Mouse (Mus musculus) cerebellum, adult 11 months (tissue): ENCODE measurements at regions not wholly inside any gene's neighbourhood (a gene's known extent, or its start where the extent isn't known, plus 50 kb on each side); places are given as distances from the start of the nearest gene placed in this dataset.

Source experiments
- DNase-seq: peaks from one replicate; pipeline ENCODE4 v3.0.0; 2022

DNA sequence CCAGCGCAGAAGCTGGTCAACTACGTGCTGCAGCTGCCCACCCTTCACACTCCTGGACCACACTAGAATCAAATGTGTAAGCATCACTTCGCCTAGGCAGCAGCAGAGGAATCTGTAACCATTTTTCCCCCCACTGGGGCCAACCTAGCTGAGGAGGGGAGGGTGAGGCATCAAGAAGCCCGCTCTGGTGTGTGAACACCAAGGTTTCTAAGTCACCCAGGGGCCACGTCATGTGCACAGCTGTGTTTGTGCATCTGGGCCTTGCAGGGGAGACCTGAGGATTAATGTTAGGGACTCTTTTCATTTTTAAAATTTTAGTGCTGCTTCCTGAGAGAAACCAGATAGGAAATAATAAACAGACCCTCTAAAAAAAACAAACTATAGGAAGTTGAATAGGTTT, 321.8 kb downstream of the Rnd3 start:
- no peak for DNase-seq

DNA sequence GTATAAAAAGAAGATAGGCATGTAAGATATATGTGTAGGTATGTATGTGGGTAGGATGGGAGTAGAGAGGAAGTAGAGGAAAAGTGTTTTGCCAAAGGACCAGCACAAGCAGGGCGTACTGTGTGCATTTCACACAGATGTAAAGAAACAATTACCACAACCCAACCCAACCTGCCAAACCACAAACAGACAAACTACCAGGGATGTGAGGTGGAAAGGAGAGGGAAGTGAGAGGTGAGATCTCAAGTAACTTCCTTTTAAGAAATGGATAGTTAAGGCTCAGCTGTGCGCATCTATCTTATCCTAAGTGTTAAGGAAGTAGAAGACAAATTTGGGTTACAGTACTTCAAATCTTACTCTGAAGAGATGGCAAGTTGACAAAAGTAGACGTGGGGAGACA, 322.4 kb downstream of the Rnd3 start:
- no peak for DNase-seq

DNA sequence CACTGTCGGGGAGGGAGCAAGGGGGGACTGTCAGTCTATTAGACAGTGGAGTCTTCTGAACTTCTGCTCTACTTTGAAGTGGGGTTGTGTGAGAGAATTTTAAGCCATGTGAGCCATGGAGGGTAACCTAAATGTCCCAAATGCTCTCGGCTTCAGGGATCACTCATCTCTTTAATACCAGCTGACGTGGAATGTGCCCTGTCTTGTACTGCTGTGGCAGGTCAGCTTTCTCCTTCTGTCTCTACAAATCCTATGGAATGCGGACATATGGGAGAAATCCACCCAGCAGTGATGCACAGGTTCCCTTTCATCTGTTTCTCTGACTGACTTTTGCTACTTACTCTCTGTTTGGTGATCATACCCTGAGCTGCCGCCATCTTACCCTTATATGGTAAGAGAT, 323.3 kb downstream of the Rnd3 start:
- DNase-seq: no peak

DNA sequence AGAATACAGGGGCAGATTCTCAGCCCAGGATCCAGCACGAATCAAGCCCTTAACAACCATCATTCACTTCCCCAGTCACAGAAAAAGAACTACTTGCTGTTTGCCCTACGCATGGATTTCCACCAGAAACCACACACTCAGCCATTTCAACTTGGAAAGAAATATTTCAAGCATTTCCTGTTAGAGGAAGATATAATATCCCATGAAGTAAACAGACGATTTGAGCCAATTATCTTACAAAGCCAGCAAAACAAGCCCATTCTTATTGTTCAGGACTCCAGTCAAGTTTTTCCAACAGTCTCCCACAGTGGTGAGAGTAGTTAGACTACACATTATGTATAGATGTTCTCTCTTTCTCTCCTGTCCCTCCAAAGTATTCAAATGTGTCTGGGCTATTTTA, 324.1 kb downstream of the Rnd3 start:
- DNase-seq: no peak

DNA sequence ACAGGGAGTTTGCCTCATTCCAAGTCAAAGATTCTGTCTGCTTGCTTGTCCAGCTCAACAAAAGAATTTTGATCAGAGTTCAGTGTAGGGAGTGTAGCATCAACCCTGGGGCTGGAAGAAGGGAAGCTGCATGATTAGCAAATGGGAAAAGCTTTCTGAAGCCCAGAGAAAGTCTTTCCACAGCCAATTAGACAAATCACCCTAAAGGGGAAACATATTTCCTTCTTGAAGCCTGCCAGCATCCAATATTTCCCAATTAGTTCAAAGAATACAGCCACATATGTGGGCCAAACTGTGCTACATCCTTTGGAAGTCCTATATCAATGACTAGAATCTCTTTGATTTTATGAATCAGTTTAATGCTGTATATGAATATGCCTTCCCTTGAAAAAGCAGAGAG, 326.2 kb downstream of the Rnd3 start:
- no peak for DNase-seq

DNA sequence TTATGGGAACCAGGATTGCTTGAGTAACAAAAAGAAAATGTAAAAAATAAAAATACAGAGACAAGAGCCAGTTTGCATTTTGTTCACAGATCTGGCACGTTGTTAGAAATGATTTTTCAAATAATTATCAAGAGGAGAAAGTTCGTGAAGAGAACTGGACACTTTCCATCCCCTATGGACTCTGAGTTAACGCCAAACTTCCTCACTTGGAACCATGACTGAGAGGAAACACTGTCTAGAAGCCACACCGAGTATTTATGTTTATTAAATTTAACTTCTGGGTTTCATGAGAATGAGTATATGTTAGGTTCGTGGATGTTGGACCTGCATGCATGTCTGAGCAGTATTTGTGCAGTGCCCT, 329.6 kb downstream of the Rnd3 start:
- no peak for DNase-seq

DNA sequence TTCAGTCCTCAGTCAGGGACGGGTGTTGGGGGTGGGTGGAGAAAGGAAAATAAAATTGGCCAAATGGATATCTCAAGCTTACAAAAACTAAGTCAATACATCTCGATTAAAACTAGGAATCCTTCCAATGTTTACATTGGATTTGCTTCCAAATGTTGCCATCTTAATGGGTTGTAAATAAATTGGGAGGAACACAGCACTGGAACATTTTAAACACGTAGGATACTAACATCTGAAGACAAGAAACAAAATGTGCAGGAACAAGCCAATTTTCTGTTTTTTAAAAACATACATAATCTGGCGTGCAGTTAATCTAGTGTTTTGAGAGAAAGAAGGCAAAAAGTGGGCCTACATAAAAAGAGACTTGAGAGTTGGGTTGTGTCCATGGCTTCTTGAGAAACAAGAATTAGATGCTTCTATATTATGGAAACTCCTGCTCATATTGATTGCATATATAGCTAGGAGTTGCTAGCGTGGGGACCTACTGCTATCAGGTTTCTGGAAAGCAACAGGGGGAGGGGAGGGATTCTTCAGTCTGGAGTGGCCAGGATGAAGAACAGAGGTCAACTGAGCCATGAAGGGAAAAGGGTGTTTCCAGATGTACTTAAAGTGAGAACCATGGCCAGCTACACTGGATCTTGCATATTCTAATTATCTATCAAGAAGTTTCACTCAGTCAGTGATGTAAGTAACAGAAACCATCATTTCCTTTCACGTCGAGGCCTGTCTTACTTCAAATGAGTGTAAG, 330.2 kb downstream of the Rnd3 start:
- DNase-seq: no peak

DNA sequence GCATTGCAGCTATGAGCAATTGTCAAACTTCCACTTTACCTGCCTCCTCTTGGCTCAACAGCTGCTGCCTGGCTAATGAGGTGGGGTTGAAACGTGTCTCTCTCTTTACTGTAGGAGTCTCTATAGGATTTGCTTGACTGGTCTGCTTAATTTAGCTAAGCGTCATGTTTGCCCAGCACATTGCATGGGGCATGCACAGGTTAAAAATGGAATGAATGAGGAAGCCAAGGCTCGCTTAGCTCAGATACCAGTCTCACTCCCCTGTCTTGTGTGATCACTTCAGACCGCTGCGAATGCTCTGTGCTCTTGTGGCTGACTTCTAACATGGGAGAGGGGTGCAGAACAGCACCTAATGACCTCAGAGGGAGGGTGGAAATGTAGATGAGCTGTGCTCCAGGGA, 332.5 kb downstream of the Rnd3 start:
- DNase-seq: no peak

DNA sequence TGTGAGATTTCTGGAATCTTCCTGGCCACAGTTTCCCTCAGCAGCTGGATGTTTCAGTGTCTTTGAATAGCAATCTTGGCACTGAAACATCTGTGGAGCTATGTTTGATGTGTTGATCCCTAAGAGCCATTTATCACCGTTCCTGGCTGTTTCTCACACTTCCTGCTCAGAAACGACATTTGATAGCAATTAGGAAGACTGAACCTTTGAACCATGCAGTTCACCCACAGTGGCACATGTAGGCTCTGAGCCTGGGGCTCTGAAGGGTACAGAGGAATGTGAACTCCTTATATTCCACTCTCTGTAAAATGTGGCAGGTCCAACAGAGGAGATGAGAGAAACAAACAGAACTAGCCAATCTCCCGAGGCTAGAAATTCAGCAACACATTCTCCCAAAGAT, 333.4 kb downstream of the Rnd3 start:
- DNase-seq: no peak

DNA sequence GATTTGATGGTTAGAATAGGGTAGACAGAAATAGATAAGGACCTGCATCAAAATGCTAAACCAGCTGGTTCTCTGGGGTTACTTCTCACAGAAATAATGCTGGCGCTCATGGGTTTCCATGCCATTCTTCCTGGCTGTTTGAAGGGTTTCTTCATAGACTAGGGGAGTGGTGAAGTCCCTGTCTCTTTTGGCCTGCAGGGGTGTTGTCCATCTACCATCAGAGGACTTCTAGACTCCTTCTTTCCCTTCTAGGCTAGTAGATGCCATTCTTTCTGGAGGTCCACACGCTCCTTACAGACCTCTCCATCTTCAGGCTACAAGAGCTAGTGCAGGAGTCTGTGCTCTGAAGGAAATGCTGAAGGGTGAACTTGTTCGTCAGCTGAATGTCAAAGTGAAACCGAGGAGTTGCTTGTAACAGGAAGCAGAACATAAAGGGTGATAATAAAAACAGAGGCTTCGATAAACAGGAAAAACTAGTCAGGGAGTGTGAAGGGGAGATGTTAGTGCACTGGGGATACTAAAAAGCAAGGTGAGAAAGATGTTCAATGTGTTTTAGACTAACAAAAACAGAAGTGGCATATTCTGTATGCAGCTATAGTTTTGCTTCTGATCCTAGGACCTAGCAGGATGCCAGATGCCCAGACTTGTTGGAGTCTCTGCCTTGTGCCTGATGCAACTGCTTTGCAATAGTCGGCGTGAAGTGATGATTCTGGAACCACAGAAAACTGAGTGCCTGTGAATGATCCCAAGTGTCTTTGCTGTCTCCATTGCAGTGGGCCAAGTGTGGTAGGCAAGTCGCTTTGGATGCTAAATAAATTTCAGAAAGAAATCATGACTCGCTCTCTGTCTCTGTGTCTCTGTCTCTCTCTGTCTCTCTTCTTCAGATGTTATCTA, 335.1 kb downstream of the Rnd3 start:
- no peak for DNase-seq

DNA sequence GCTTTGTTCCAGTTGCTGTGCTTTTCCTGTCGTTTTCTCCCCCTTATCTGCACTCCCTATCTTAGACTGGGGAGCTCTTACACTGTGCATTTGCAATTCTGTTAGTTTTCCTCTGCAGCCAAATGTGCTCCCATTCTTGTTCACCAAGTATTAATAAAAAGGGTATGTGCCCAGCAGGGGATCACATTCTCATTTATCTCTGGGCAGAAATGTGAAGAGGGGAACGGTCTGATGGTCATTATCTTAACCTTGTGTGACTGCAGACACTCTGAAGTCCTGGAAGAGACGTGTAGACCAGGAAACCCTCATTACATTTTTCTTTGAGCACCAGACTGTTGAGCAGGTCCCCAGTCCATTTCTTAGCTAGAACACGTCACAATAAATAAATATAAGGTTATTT, 336.6 kb downstream of the Rnd3 start:
- DNase-seq: no peak

DNA sequence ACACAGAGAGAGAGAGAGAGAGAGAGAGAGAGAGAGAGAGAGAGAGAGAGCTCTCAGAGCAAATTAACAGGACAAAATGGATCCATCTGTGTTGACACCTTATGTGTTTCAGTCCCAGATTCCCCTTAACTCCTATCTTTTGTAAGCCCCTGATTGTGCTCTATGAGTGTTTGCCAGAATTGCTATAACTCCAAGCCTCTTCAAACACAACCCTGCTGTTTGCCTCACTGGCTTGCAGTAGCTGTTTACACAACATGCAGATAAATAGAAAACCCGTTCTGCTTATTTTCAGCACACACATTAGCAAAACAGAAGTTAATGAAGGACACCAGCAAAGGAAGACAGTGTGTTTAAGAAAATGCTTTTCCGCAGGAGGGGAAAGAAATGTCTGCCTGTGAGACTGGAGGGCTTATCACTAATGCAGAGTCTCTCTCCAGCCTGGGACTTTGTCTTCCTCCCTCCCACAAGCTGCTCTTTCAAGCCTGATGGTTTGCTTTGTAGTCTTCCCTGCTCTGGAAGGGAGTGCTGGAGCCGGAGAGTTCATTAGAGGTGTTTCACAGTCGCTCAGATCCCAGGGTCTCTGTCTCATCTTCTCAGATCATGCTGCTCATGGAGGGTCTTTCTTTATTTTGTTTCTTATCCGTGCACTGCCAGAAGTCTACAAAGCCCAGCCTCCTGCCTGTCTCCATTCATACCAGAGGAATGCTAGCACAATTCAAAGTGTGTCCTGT, 338.4 kb downstream of the Rnd3 start:
- no peak for DNase-seq

DNA sequence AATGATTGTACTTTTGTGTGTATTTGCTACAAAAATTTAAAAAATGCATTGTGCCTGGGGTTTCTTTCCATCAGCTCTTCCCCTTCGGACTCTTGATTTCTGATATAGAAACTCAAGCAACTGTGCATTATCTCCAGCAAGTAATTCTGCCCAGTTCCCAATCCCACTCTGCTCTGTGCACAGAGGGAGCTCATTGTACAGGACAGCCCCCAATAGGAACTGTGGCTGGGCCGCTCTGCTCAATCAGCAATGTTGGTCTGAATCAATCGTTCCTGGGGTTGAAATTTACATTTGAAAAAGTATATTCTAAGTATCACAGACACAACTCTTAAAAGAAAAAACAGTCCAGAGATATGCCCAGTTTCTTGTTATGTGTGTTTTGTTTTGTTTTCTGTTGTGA, 339.1 kb downstream of the Rnd3 start:
- DNase-seq: no peak

DNA sequence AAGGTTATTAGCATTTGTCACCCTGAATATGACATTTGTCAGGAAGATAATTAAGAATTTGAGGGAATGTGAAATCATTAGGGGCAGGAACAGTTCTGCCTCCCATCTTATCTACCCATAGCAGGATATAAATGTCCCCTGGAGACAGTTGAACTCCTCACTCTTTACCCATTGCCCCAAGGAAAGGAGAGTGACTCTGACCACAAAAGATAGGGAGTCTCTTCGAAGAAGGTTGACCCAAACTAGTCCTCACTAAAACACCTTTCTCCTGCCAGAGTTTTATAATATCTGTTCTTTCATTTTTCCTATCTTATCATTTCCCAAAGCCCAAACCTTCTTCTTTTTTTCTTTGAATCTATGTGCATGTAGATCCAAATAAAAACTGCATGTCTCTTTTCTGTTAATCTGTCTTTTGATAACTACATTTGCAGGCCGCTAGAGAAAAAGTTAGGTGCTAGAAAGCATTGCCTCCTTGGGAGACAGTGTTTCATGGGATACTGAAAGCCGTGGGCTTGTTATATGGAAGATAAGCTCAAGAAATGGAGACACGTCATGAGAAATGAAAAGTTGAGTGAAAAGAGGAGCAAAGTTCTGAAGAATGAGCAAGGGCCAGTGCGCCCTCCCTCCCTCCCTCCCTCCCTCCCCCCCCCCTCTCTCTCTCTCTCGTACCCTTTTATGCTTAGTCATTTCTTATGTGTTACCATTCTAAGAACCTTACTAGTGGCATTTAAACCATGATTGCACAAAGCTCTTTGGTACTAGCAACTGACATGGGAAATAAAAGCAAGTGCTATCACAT, 341.6 kb downstream of the Rnd3 start:
- no peak for DNase-seq

DNA sequence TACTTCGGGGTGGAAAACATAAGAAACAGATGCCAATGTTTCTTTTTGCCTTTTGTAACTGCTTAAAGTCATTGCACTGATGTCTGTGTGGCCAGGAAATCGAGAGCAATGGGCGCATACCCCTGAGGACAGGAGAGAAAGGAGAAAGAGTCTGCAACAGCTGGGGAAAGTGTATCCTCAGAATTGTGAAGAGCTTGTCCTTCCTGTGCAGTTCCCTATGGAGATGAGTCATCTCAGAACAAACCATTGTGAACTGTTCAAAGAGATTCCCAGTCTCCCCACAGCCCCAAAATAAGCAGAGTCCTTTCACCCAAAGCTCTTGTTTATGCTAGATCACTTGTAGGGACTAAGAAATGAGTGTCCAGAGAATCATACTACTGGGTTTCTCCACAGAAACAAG, 343.3 kb downstream of the Rnd3 start:
- no peak for DNase-seq

DNA sequence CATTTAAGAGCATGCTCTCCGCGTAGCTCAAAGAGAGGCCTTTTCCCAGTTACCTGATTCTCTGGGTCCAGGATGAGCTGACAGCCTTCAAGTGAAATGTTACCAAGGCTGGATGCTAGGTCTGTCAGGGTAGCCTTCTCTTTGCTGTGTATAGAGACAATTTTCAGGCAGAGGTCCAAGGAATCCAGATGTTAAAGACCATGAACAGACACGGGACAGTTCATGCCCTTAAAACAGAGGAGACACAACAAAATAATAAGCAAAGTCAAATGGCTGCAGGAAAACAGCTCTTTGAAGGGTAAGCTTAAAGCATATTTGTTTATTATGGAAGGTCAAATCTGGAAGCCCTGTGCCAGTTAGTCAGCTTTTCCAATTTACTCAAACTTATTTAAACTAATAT, 352.8 kb downstream of the Rnd3 start:
- DNase-seq: no peak

DNA sequence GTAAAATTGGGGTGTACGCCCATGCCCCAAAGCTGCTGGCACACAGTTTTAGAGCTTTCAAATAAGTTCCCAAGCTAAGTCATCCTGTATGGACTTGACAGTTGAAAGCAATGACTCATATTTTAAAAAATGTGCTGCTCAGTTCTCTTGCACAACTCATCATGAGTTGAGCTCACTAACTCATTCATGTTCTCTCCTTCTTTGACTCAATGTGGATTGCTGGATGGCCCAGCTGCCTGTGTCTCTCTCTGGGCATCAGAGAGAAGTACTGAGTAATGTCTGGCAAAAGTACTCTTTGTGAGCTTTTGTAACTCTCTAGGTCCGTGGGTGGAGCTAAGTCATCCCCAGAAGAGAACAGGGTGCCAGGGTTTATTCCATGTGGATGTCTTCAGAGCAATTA, 355.3 kb downstream of the Rnd3 start:
- no peak for DNase-seq

DNA sequence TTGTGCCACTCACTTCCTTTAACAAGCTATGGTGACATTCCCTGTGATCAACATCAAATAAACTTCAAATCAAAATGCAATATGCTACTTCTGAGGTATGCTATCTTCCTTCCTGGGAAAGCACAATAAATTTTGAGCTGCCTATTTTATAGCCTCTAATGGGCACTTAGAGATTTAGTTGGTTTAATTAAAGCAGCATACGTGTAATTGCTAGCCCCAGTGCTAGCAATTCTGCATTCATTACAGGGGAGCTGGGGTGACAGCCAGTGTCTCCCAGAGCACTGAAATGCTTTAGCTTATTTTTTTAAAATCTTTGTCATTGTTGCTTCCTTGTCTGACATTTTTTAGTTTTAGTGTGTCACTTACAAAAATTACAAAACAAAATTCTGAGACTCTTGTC, 355.8 kb downstream of the Rnd3 start:
- no peak for DNase-seq

DNA sequence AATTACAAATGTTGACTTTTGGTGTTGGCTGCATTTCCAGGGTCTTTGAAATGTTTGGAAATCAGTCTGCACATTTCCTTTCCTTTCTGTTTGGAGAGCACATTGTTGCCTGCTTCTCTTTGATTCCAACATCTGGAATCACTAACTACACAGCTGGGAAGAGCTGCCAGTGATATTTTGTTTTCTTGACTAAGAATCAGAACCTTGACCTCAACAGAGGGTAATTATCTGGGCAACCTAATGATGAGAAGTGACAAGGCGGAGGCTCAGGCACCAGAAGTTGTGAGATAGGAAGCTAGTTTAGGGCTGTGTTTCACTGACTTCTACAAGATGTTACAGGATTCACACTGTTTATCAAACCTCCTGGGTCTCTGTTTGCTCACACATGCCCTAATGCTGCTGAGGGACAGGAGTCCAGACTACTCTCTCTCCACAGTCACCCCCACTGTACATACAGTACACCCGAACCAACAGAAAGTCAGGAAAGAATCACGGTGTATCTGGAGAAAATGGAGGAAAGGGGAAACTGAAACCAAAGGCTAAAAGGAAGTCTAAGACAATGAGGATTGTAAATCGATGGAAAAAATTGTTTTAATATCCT, 359.8 kb downstream of the Rnd3 start:
- DNase-seq: no peak

DNA sequence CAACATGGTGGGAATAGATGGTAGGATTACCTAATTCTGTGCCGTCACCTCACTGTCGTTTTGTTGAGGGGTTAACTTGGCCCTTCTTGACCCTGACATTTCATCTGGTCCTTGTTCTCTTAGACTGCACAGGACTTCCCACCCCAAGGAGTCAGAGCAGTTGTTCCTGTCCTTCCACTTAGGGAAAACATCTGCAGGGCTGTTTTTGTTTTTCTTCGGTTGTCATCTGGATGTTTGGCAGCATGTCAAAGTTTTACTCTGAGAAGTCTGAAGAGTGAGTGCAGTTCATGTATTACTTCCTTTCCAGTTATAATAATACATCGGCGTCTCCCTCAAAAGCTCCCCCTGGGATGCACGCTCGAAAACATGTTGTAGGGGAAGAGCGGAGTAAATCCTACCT, 376.8 kb downstream of the Rnd3 start:
- DNase-seq: no peak

DNA sequence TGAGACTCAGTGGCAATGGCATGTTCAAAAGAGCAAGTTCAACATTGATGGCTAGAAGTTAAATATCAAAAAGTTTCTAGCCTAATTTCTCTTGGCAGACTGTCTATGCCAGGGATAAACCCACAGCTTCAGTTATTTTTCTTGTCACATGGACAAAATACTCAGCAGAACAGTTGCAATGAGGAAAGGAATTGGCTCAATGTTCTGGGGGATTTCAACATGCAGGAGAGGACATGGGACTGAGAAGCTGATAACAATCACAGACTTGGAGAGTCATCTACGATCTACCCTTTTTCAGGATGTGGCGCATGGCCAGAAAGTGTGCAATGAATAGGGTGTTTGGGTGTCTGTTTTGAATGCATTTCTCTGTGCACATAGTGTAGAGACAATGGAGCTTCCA, 389.9 kb downstream of the Rnd3 start:
- DNase-seq: no peak

DNA sequence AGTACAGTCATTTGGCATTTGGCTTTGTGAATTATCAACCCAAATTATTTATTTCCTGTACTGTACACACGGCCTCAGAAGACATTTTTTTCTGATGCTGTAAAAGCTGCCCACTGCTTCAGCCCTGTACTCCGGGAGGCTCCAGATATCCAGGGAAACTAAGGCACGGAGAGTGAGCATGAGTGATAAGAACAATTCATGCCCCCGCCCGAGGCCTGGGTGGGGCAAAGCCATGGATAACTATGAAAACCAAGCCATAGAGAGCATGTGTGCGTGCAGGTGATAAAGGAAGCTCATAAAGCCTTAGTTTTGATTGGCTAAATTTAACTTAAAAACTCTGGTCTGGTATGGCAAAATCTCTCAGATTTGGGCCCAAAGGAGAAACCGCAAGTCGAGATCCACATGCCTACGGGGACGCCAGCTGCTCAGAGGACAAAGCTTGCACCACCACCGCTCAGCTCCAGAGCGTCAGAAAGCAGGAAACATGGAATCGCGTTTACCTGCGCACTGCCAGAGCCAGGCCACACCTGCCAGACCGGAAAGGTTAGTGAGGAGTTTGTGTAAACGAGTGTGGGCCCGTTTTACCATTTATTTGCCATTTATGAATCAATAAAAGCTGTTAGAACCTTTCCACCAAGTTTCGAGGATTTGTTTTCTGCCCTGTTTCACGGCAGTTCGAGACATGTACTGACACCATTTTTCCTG, 390.9 kb downstream of the Rnd3 start:
- DNase-seq: no peak
